Mouse (Mus musculus): ENCODE measurements around the gene Crxos. TPM values are rescaled to one million over a fixed set of nuclear protein-coding genes. Genes with fewer than 3 reads are reported as not detected.

The Crxos gene
- polyA plus RNA-seq, 1 experiment = not detected

DNA sequence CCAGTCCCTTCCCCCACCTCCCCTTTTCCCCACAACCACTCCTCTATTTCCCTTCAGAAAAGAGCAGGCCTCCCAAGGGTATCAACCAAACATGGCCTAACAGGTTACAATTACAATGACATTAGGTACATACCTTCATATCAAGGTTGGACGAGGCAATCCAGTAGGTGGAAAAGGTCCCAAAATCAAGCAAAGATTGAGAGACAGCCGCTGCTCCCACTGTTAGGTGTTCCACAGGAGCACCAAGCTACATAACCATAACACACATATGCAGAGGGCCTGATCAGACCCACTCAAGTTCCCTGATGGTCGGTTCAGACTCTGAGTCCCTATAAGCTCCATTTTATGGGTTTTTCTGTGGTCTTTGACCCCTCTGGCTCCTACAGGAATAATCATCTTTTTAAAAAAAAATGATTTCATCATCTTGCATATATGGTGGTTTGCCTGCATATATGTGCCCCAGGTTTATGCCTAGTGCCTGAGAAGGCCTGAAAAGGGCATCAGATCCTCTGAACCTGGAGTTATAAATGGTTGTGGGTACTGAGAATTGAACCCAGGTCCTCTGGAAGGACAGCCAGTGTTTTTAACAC, 33.8 kb downstream of the Crxos start:
- Histone ChIP-seq H3K36me3 (ENCODE audit: control insufficient read depth, insufficient read depth) (peaks cover 24% of the 10 kb centered on the region), H3K79me2 (ENCODE audit: control insufficient read depth, insufficient read depth) (peaks cover 22% of the 10 kb centered on the region)
- TF ChIP-seq MAX (IDR thresholded peaks at IDR 0.05) = no peak
- no peak for TF ChIP-seq CEBPB (IDR thresholded peaks at IDR 0.05; ENCODE audit: low read depth)
- no peak for TF ChIP-seq MYOG (IDR thresholded peaks at IDR 0.05; ENCODE audit: control insufficient read depth, extremely low read depth, insufficient read length)
- TF ChIP-seq MYOD1 (IDR thresholded peaks at IDR 0.05; ENCODE audit: control insufficient read depth, insufficient read length, low read depth) = no peak
- no peak for TF ChIP-seq CTCF (IDR thresholded peaks at IDR 0.05; ENCODE audit: control insufficient read depth, insufficient read depth, insufficient read length)
- TF ChIP-seq USF1 (IDR thresholded peaks at IDR 0.05; ENCODE audit: low read depth) = no peak
- no peak for TF ChIP-seq FOSL1 (IDR thresholded peaks at IDR 0.05; ENCODE audit: insufficient read depth, low read length, poor library complexity, severe bottlenecking)

DNA sequence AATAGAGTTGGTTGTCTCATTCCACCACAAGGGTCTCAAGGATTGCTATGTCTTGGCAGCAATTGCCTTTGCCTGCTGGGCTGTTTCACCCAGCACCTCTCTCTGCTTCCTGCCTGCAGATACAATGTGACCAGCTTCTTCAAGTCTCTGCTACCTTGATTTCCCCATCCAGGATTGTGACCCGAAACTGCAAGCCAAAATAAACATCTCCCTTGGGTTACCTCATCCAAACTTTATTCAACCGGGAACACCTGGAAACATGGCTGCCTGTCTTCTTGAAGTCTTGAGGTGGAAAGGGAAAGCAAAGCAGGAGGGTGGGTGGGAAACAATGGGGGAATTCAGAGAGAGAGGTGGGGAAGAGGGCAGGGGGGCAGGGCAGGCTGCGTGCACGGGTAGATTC, 34.6 kb downstream of the Crxos start:
- no peak overlapping the region for H3ac ChIP-seq (ENCODE audit: control insufficient read depth, insufficient read length, low read depth)
- peaks cover 30% of the 10 kb centered on the region for H3K79me2 ChIP-seq (ENCODE audit: control insufficient read depth, insufficient read depth)
- no peak overlapping the region for H3K4me3 ChIP-seq (ENCODE audit: insufficient read depth, poor library complexity, severe bottlenecking)
- no peaks in the 10 kb centered on the region for H3K27me3 ChIP-seq (ENCODE audit: control insufficient read depth, insufficient read depth, insufficient read length)
- peaks cover 24% of the 10 kb centered on the region for H3K36me3 ChIP-seq (ENCODE audit: control insufficient read depth, insufficient read depth)
- peaks cover 23% of the 10 kb centered on the region for H3K79me3 ChIP-seq (ENCODE audit: low read depth)
- TF ChIP-seq USF1 (IDR thresholded peaks at IDR 0.05; ENCODE audit: low read depth) = no peak
- no peak for TF ChIP-seq CTCF (IDR thresholded peaks at IDR 0.05; ENCODE audit: control insufficient read depth, insufficient read depth, insufficient read length)
- no peak for TF ChIP-seq CEBPB (IDR thresholded peaks at IDR 0.05; ENCODE audit: low read depth)
- TF ChIP-seq MYOG (IDR thresholded peaks at IDR 0.05; ENCODE audit: control insufficient read depth, extremely low read depth, insufficient read length) = no peak
- TF ChIP-seq FOSL1 (IDR thresholded peaks at IDR 0.05; ENCODE audit: insufficient read depth, low read length, poor library complexity, severe bottlenecking) = no peak
- no peak for TF ChIP-seq MYOD1 (IDR thresholded peaks at IDR 0.05; ENCODE audit: control insufficient read depth, insufficient read length, low read depth)
- TF ChIP-seq MAX (IDR thresholded peaks at IDR 0.05) = no peak

More for the DNA sequence above, 33.8 kb downstream of the Crxos start:
- H3K79me3 ChIP-seq (ENCODE audit: low read depth) = peaks cover 15% of the 10 kb centered on the region
- no peak overlapping the region for H3K4me3 ChIP-seq (ENCODE audit: insufficient read depth, poor library complexity, severe bottlenecking)
- no peaks in the 10 kb centered on the region for H3K27me3 ChIP-seq (ENCODE audit: control insufficient read depth, insufficient read depth, insufficient read length)
- no peak overlapping the region for H3ac ChIP-seq (ENCODE audit: control insufficient read depth, insufficient read length, low read depth)

DNA sequence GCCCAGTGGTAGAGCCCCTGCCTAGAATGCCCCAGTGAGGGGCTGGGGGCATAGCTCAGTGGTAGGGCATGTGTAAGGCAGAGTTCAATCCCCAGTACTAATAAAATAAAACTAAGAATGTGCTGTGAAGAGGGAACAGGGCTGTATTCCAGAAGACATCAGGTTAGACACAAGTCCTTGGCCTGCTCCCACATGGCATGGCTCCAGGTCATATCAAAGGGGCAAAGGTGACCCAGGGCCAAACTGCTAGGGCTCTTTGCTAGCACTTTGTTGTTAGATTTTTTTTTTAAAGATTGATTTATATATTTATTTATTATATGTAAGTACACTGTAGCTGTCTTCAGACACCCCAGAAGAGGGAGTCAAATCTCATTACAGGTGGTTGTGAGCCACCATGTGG, 36.0 kb downstream of the Crxos start:
- H3K79me3 ChIP-seq (ENCODE audit: low read depth) = peaks cover 24% of the 10 kb centered on the region
- TF ChIP-seq CEBPB (IDR thresholded peaks at IDR 0.05; ENCODE audit: low read depth) (no peak), MYOD1 (IDR thresholded peaks at IDR 0.05; ENCODE audit: control insufficient read depth, insufficient read length, low read depth) (no peak), USF1 (IDR thresholded peaks at IDR 0.05; ENCODE audit: low read depth) (no peak), MAX (IDR thresholded peaks at IDR 0.05) (no peak), FOSL1 (IDR thresholded peaks at IDR 0.05; ENCODE audit: insufficient read depth, low read length, poor library complexity, severe bottlenecking) (no peak), MYOG (IDR thresholded peaks at IDR 0.05; ENCODE audit: control insufficient read depth, extremely low read depth, insufficient read length) (no peak), CTCF (IDR thresholded peaks at IDR 0.05; ENCODE audit: control insufficient read depth, insufficient read depth, insufficient read length) (no peak)
- H3K79me2 ChIP-seq (ENCODE audit: control insufficient read depth, insufficient read depth) = peaks cover 32% of the 10 kb centered on the region
- no peak overlapping the region for H3ac ChIP-seq (ENCODE audit: control insufficient read depth, insufficient read length, low read depth)
- H3K4me3 ChIP-seq (ENCODE audit: insufficient read depth, poor library complexity, severe bottlenecking) = no peak overlapping the region
- H3K27me3 ChIP-seq (ENCODE audit: control insufficient read depth, insufficient read depth, insufficient read length) = no peaks in the 10 kb centered on the region
- peaks cover 24% of the 10 kb centered on the region for H3K36me3 ChIP-seq (ENCODE audit: control insufficient read depth, insufficient read depth)

DNA sequence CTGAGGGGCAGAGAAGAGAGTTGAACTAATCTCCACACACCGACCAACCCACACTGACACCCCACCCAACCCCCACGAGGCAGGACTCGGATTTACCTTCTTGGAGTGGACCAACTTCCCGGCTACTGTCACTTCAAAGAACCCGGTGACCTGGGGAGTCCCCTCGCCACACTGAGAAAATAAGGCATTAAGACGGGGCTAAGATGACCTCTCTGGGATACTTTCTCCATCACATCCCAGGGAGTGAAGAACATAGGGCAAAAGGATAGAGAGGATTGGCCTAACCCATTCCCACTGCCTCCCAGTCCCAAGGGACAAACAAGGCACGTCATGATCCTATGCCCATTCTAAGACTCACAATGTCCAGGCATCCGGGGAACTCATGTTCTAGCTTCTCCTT, 37.5 kb downstream of the Crxos start:
- no peak overlapping the region for H3ac ChIP-seq (ENCODE audit: control insufficient read depth, insufficient read length, low read depth)
- H3K79me2 ChIP-seq (ENCODE audit: control insufficient read depth, insufficient read depth) = peaks cover 32% of the 10 kb centered on the region
- peaks cover 24% of the 10 kb centered on the region for H3K79me3 ChIP-seq (ENCODE audit: low read depth)
- peaks cover 24% of the 10 kb centered on the region for H3K36me3 ChIP-seq (ENCODE audit: control insufficient read depth, insufficient read depth)
- no peak overlapping the region for H3K4me3 ChIP-seq (ENCODE audit: insufficient read depth, poor library complexity, severe bottlenecking)
- H3K27me3 ChIP-seq (ENCODE audit: control insufficient read depth, insufficient read depth, insufficient read length) = no peaks in the 10 kb centered on the region
- TF ChIP-seq MYOD1 (IDR thresholded peaks at IDR 0.05; ENCODE audit: control insufficient read depth, insufficient read length, low read depth) (no peak), MYOG (IDR thresholded peaks at IDR 0.05; ENCODE audit: control insufficient read depth, extremely low read depth, insufficient read length) (no peak), USF1 (IDR thresholded peaks at IDR 0.05; ENCODE audit: low read depth) (no peak), CEBPB (IDR thresholded peaks at IDR 0.05; ENCODE audit: low read depth) (no peak), CTCF (IDR thresholded peaks at IDR 0.05; ENCODE audit: control insufficient read depth, insufficient read depth, insufficient read length) (no peak), FOSL1 (IDR thresholded peaks at IDR 0.05; ENCODE audit: insufficient read depth, low read length, poor library complexity, severe bottlenecking) (no peak), MAX (IDR thresholded peaks at IDR 0.05) (no peak)

DNA sequence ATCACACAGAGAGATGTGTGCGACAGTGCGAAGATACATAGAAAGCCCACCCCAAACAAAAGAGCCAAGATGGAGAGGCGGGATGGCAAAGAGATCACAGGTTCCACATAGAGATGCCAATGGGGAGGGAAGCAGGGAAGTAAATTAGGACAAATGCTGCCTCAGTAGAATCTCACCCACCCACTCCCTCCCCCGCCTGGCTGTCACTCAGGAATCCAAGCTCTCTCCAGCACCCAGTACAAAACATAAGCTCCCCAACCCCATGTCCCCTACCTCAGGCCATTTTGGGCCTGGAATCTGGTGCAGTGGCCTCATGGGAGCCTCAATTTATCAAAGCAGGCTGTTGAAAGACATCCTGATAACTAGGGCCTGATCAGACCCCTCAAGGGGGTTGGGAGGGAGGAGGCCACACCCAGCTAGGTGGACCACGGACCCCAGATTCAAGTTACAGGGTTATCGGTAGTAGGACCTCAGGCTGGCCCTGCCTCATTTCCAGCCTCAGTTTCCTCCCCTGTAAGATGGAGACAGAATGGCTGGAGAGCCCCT, 38.3 kb downstream of the Crxos start:
- no peak overlapping the region for H3ac ChIP-seq (ENCODE audit: control insufficient read depth, insufficient read length, low read depth)
- H3K4me3 ChIP-seq (ENCODE audit: insufficient read depth, poor library complexity, severe bottlenecking) = peak overlapping the region; percentile 72
- TF ChIP-seq MAX (IDR thresholded peaks at IDR 0.05) (no peak), USF1 (IDR thresholded peaks at IDR 0.05; ENCODE audit: low read depth) (no peak), CEBPB (IDR thresholded peaks at IDR 0.05; ENCODE audit: low read depth) (no peak), MYOD1 (IDR thresholded peaks at IDR 0.05; ENCODE audit: control insufficient read depth, insufficient read length, low read depth) (no peak), CTCF (IDR thresholded peaks at IDR 0.05; ENCODE audit: control insufficient read depth, insufficient read depth, insufficient read length) (no peak), MYOG (IDR thresholded peaks at IDR 0.05; ENCODE audit: control insufficient read depth, extremely low read depth, insufficient read length) (no peak), FOSL1 (IDR thresholded peaks at IDR 0.05; ENCODE audit: insufficient read depth, low read length, poor library complexity, severe bottlenecking) (no peak)
- peaks cover 24% of the 10 kb centered on the region for H3K79me3 ChIP-seq (ENCODE audit: low read depth)
- H3K79me2 ChIP-seq (ENCODE audit: control insufficient read depth, insufficient read depth) = peaks cover 32% of the 10 kb centered on the region
- no peaks in the 10 kb centered on the region for H3K27me3 ChIP-seq (ENCODE audit: control insufficient read depth, insufficient read depth, insufficient read length)
- H3K36me3 ChIP-seq (ENCODE audit: control insufficient read depth, insufficient read depth) = peaks cover 24% of the 10 kb centered on the region

All from C2C12 (cell line).